Mouse (Mus musculus) erythroblast, embryonic 14.5 days (primary cell): ENCODE data around the gene Dhrs1.

ENCODE experiments used
- GATA1 ChIP-seq: IDR thresholded peaks from 2 replicates; pipeline ENCODE4 v1.6.1; 2012; ENCODE audit warnings: low read length, inconsistent platforms, mixed read lengths
- TAL1 ChIP-seq: IDR thresholded peaks from 3 replicates; pipeline ENCODE4 v1.6.1; 2012; ENCODE audit warnings: low read length, inconsistent platforms, mixed read lengths

- TF ChIP-seq GATA1 (no peak), TAL1 (no peak)
Observed at GRCm38 (mm10) chr14:55745861-55746237, 359 bp upstream of the Dhrs1 start.
